Mouse (Mus musculus): Measurements from ENCODE around the gene Ddx11.
"Not testable (repeated sequence)": the region's sequence is repeated elsewhere in the genome, so short reads cannot be mapped to it uniquely, and the experiment has no call there.

Ddx11 gene

DNA sequence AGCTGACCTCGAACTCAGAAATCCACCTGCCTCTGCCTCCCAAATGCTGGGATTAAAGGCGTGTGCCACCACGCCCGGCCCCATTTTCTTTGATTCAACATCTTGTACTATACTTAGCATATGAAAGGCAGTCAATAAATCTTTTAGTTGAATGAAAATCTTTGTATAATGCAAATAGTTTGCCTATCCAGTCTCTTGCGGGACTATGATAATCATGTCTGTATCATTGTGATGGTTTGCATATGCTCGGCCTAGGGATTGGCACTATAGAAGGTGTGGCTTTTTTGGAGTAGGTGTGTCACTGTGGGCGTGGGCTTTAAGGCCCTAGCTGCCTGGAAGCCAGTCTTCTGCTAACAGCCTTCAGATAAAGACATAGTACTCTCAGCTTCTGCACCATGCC lies 19.2 kb upstream of the Ddx11 start:
- CTCF ChIA-PET: interaction anchor here in 3 of 4 experiments (0.6 to 1.1 kb wide), 7 partner anchors 26 to 455 kb away, joined by 3 to 5 read pairs (median 3); no protein-coding TSS in a partner anchor

GRCm38 (mm10) chr17:66106601-66107267 lies 16.6 kb upstream of the Ddx11 start:
- POLR2A ChIA-PET: interaction anchor here (0.5 to 5.7 kb wide), 30 partner anchors 9 to 494 kb away, joined by 3 to 24 read pairs (median 3); partner anchors contain the start of genes Ankrd12 (in 1 of the 4), Ddx11 (in 1 of the 4) and Vapa (in 1 of the 4)
- CTCF ChIA-PET: interaction anchor here (0.5 to 2.3 kb wide), 60 partner anchors 9 to 1592 kb away, joined by 3 to 13 read pairs (median 4); partner anchors contain the start of genes Ddx11 (in 2 of the 4) and Ankrd12 (in 1 of the 4)

More for the DNA sequence above, 19.2 kb upstream of the Ddx11 start:
- POLR2A ChIA-PET: interaction anchor here in 3 of 4 experiments (0.6 to 1.7 kb wide), 8 partner anchors 7 to 403 kb away, joined by 3 to 5 read pairs (median 3); partner anchors contain the start of genes Ankrd12 (in 1 of the 3) and Washc1 (in 1 of the 3)

DNA sequence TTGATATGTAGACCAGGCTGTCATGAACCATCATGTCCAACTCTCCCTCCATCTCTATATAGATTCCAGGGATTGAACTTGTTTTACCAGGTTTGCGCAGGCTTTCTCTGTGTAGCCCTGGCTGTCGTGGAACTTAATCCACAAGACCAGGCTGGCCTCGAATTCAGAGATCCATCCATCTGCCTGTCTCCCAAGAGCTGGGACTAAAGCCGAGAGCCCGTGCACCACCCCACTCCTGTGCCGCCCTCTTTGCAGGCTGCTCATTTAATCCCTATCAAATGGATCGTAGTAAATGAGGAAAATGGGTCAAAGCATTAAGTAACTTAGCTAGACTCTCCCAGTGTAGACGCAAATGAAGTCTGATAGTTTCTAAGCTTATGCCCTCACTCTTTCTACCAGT lies 15.9 kb upstream of the Ddx11 start:
- CTCF ChIA-PET: interaction anchor here (0.5 to 2.3 kb wide), 57 partner anchors 9 to 1591 kb away, joined by 3 to 13 read pairs (median 4); partner anchors contain the start of genes Ddx11 (in 2 of the 4) and Ankrd12 (in 1 of the 4)
- POLR2A ChIA-PET: interaction anchor here (0.5 to 5.7 kb wide), 36 partner anchors 9 to 494 kb away, joined by 3 to 24 read pairs (median 3); partner anchors contain the start of genes Ankrd12 (in 1 of the 4), Ddx11 (in 1 of the 4) and Vapa (in 1 of the 4)

GRCm38 (mm10) chr17:66108198-66108597 lies 15.1 kb upstream of the Ddx11 start:
- CTCF ChIA-PET: interaction anchor here (0.6 to 2.3 kb wide), 15 partner anchors 14 to 525 kb away, joined by 3 to 13 read pairs (median 5); no protein-coding TSS in a partner anchor

DNA sequence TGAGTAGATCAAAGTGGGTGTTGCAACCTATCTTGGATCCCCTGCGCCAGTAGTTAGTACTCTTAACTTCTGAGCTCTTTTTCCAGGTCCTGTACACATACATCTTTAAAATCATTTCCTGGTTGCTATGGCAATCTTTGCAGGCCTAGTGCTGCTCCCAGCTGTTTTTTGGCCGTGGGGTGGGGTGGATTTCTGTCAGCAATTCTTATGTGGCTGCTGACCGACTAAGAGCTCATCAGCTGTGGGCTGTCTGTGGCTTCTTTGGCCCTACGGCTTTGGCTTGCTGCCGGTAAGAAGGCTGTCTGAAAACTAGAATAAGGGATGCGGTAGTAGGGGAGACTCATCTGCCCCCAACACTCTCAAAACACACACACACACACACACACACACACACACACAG lies 12.6 kb upstream of the Ddx11 start:
- ChIA-PET POLR2A (interaction anchor here in 3 of 4 experiments (0.5 to 5.7 kb wide), 29 partner anchors 7 to 513 kb away, joined by 3 to 24 read pairs (median 4); partner anchors contain the start of genes Ndufv2 (in 3 of the 3), Ddx11 (in 2 of the 3), Ankrd12 (in 1 of the 3) and Rab31 (in 1 of the 3)), CTCF (interaction anchor here (0.6 to 1.8 kb wide), 9 partner anchors 9 to 1063 kb away, joined by 3 to 8 read pairs (median 3); partner anchors contain the start of gene Ndufv2 (in 1 of the 4))

More at GRCm38 (mm10) chr17:66108198-66108597, 15.1 kb upstream of the Ddx11 start:
- POLR2A ChIA-PET: interaction anchor here (0.5 to 5.7 kb wide), 16 partner anchors 13 to 371 kb away, joined by 3 to 24 read pairs (median 3); partner anchors contain the start of genes Ankrd12 (in 1 of the 4) and Ddx11 (in 1 of the 4)

DNA sequence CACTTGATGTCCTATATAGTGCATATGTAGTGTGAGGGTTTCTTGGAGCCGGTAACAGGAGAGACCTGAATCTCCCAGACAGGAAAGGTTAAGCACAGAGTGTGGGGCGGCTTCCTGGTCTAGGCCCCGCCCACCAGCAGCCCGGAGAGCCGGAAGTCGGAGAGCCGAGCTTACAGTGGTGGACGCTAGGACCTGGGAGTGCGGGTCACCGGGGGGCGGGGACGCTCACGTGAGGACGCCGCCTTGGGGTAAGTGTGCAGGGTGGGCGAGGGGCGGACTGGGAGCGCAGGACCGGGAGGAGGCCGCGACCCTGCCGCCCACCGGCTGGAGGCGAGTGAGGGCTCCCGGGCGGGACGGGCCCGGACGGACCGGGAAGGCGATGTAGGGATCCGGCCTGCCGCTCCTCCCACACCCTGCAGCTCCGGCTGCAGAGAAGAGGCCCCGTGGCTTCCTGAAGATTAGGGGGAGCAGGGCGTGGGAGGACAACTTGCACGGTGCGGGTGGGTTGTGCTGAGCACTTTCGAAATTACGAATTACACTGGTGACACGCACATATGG lies 11.8 kb upstream of the Ddx11 start, which contains the start of gene Washc1:
Gene Washc1, plus strand, starts transcription at position 144 of the 558 bp plus-strand sequence.
- CTCF ChIA-PET: interaction anchor here in 2 of 4 experiments (0.6 to 1.8 kb wide), 6 partner anchors 10 to 377 kb away, joined by 3 to 8 read pairs (median 4); partner anchors contain the start of gene Ndufv2 (in 1 of the 2)
- POLR2A ChIA-PET: interaction anchor here (0.5 to 5.7 kb wide), 29 partner anchors 8 to 375 kb away, joined by 3 to 24 read pairs (median 4); partner anchors contain the start of genes Ndufv2 (in 3 of the 4), Ddx11 (in 2 of the 4) and Ankrd12 (in 1 of the 4)

GRCm38 (mm10) chr17:66112166-66112565 lies 11.2 kb upstream of the Ddx11 start:
- POLR2A ChIA-PET: interaction anchor here in 2 of 4 experiments (0.5 to 5.7 kb wide), 5 partner anchors 9 to 34 kb away, joined by 3 to 24 read pairs (median 4); partner anchors contain the start of genes Ndufv2 (in 2 of the 2) and Ankrd12 (in 1 of the 2)
- CTCF ChIA-PET: interaction anchor here in 1 of 4 experiments (1.3 kb wide), 1 partner anchor 179 kb away, joined by 3 read pairs; no protein-coding TSS in a partner anchor

GRCm38 (mm10) chr17:66118991-66119390 lies 4.3 kb upstream of the Ddx11 start:
- CTCF ChIA-PET: no interaction called here
- POLR2A ChIA-PET: interaction anchor here in 1 of 4 experiments (0.6 kb wide), 1 partner anchor 8 kb away, joined by 4 read pairs; no protein-coding TSS in a partner anchor

GRCm38 (mm10) chr17:66120701-66121100 lies 2.6 kb upstream of the Ddx11 start:
- ChIA-PET POLR2A (interaction anchor here in 2 of 4 experiments (0.6 to 0.7 kb wide), 2 partner anchors 10 to 317 kb away, joined by 4 to 6 read pairs; partner anchors contain the start of gene Washc1 (in 1 of the 2)), CTCF (interaction anchor here in 1 of 4 experiments (1.1 kb wide), 1 partner anchor 14 kb away, joined by 4 read pairs; no protein-coding TSS in a partner anchor)

- CTCF ChIA-PET: interaction anchor here (0.6 to 1.6 kb wide), 9 partner anchors 12 to 362 kb away, joined by 3 to 10 read pairs (median 4); no protein-coding TSS in a partner anchor
- POLR2A ChIA-PET: interaction anchor here in 3 of 4 experiments (0.6 to 4.6 kb wide), 15 partner anchors 10 to 362 kb away, joined by 3 to 23 read pairs (median 4); partner anchors contain the start of gene Washc1 (in 2 of the 3)
Measured at GRCm38 (mm10) chr17:66123816-66124610, 693 bp downstream of the Ddx11 start.

DNA sequence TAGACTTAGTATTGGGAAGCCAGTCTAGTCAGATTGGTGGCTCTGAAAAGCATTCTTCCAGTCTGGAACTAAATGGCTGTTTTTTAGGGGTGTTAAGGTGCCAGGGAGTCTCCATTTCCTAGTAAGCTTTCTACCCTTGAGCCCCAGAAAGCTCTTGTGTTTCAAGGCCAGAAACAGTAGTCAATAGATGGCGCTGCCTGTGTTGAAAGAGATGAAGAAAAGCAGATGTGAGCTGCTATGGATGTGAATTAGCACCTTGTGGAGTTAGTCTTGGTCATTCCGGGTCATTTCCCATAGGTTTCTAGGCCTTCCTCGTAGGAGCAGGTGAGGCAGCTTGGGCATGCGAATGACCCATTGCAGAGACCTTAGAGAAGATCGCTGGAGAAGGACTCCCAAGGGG lies 1.9 kb downstream of the Ddx11 start:
- ChIA-PET CTCF (interaction anchor here (0.5 to 1.6 kb wide), 21 partner anchors 9 to 567 kb away, joined by 3 to 12 read pairs (median 3); partner anchors contain the start of gene Washc1 (in 1 of the 4)), POLR2A (interaction anchor here in 3 of 4 experiments (0.5 to 4.6 kb wide), 10 partner anchors 14 to 361 kb away, joined by 3 to 23 read pairs (median 4); partner anchors contain the start of gene Washc1 (in 2 of the 3))

DNA sequence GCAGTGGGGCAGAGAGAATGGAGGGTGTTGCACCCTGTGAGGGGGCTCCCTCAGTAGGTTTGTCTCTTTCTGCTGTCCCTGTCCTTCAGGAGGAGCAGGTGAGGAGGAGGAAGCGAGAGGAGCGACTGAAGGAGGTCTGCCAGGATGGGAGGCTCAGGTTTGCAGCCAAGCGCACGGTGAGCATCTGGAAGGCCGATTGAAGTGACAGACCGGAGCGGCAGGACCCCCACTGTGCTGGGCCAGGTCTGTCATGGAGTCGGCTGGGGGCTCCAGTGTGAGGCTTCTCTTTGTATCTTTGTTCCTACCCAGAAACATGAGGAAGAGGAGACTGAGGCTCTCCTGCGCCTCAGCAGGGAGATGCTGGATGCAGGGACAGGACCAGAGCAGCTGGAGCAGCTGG lies 7.1 kb downstream of the Ddx11 start:
- CTCF ChIA-PET: interaction anchor here in 1 of 4 experiments (0.6 kb wide), 1 partner anchor 72 kb away, joined by 4 read pairs; no protein-coding TSS in a partner anchor
- POLR2A ChIA-PET: no interaction called here

DNA sequence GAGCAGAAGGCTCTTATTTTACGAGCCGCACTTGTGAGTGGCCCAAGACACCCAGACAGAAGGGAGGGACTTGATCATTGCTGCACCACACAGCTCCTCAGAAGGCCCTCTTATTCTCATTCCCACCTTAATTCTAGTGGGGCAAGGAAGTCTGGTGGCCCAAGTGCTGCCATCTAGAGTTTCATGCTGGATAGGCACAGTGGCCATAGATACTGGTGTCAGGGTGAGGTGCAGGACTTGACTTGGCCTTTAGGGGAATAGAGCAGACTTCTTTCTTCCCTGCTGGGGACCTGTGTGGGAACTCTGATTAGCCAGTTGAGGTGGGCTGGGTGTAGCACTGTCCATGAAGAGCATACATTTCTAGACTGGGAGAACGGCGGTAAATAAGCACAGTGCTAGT lies 7.9 kb downstream of the Ddx11 start:
- CTCF ChIA-PET: interaction anchor here in 1 of 4 experiments (0.7 to 1.0 kb wide), 2 partner anchors 9 to 24 kb away, joined by 3 to 5 read pairs; no protein-coding TSS in a partner anchor
- POLR2A ChIA-PET: interaction anchor here in 1 of 4 experiments (0.5 kb wide), 1 partner anchor 343 kb away, joined by 3 read pairs; no protein-coding TSS in a partner anchor

DNA sequence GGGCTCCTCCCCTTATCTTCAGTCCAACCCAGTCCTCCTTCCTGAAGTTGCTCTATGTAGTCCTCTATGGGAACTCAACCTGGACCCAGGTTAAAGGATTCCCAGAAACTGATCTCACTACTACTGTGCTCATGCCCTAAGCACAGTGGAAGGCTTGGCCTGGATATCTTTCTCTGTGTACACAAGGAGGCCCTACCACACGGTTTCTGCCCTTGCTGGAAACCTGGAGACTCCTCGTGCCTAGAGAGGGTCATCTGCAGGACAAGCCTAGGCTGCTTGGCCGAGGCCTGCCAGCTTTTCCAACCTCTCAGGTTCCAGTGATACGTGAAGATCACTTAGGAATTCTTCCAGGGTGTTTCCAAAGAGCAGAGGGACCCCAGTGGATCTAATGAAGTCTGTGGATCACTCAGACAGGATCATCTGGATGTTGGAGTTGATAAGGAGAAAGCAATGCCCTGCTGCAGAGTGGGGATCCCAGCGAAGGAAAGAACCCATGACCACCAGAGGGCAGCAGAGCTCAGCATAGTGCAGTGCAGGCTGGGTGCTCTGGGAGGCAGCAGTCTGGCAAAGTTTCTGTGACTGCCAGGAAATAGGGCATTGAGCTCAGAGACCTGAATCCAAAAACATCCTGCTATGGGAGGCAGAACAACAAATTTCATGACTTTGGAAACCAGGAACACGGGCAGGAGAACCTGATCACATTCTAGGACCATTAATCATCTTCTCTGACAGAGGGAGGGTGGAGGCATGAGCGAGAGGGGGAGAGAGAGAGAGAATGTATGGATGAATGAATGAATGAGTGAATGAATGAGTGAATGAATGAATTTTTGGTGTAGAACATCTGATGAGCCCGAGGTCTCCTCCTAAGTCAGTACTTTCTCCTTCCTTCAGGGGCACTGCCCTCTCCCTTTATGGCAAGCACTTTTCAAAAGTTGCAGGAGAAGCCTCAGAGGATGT lies 29.7 kb downstream of the Ddx11 start:
- CTCF ChIA-PET: interaction anchor here in 2 of 4 experiments (0.5 to 1.0 kb wide), 3 partner anchors 57 to 197 kb away, joined by 3 to 4 read pairs (median 3); no protein-coding TSS in a partner anchor

DNA sequence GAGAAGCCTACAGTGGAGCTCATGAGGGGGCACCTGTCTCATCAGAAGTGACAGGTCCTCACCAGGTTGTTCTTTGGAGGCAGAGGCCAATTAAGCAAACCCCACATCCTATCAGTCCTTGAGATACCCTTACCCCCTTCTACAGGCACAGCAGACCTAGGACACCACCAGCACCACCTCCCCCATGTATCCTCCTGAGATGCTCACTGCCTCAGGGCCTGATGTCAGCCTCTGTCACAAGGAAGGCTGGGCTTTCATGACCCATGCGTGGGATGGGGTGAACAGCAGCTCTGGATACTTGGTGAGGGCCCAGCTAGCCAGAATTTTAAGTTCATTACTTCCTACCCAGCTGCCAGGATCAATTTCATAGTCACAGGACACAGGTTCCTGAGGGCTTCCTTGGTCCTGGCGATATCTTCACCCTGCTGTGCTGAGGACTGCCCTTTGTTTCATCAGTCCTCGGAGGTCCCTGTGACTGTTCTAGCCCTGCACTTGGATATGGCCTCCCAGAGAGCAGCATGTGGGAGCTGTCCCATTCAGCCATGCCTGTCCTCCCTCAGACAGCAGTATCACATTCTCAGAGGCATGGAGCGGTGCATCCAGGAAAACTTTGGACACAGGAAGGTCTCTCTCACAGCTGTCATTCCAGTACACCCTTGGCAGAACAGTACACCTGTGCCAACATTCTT lies 30.6 kb downstream of the Ddx11 start:
- CTCF ChIA-PET: interaction anchor here in 2 of 4 experiments (0.6 to 2.2 kb wide), 4 partner anchors 22 to 365 kb away, joined by 3 to 10 read pairs (median 4); partner anchors contain the start of gene Rab12 (in 1 of the 2)
- POLR2A ChIA-PET: not testable (repeated sequence)

More for the DNA sequence above, 29.7 kb downstream of the Ddx11 start:
- POLR2A ChIA-PET: not testable (repeated sequence)
